Mouse (Mus musculus) heart, embryonic 11.5 days (tissue): ENCODE results near the gene Ctla4. TPM values are rescaled to one million over a fixed set of nuclear protein-coding genes. Genes with fewer than 3 reads are reported as not detected.

ENCODE experiments used
- ATAC-seq: fragments of 200-750 bp; cut with Nextera tagmentation; replicated peaks from 2 replicates; pipeline ENCODE4 v1.8.0; 2017; ENCODE audit warnings: moderate library complexity; ENCODE audit not compliant: insufficient number of reproducible peaks, low FRiP score, low TSS enrichment
- H3K27ac ChIP-seq: fragments of 300-500 bp; sonication (generic); 2 replicates; pipeline ENCODE4 v1.5.1; 2014; ENCODE audit warnings: mild to moderate bottlenecking, low read depth, low read length
- H3K27me3 ChIP-seq: fragments of 300-500 bp; sonication (generic); 2 replicates; pipeline ENCODE4 v1.6.1; 2014; ENCODE audit warnings: mild to moderate bottlenecking, low read length, mixed read lengths; ENCODE audit not compliant: control insufficient read depth, insufficient read depth
- H3K36me3 ChIP-seq: fragments of 300-500 bp; sonication (generic); 2 replicates; pipeline ENCODE4 v1.6.1; 2014; ENCODE audit warnings: mild to moderate bottlenecking, low read length, moderate library complexity, mixed read lengths; ENCODE audit not compliant: control insufficient read depth, insufficient read depth
- H3K4me1 ChIP-seq: fragments of 300-500 bp; sonication (generic); 2 replicates; pipeline ENCODE4 v1.6.1; 2014; ENCODE audit warnings: low read length; ENCODE audit not compliant: control insufficient read depth, insufficient read depth
- H3K4me2 ChIP-seq: fragments of 300-500 bp; sonication (generic); 2 replicates; pipeline ENCODE4 v1.6.1; 2014; ENCODE audit warnings: mild to moderate bottlenecking, moderate library complexity
- H3K4me3 ChIP-seq: fragments of 300-500 bp; sonication (generic); 2 replicates; pipeline ENCODE4 v1.5.1; 2014; ENCODE audit warnings: low read depth, low read length
- H3K9ac ChIP-seq: fragments of 300-500 bp; sonication (generic); 2 replicates; pipeline ENCODE4 v1.6.1; 2014; ENCODE audit warnings: mild to moderate bottlenecking, low read depth, low read length, moderate library complexity
- H3K9me3 ChIP-seq: fragments of 300-500 bp; sonication (generic); replicated peaks from 2 replicates; pipeline ENCODE4 v1.6.1; 2016; ENCODE audit warnings: low read length; ENCODE audit not compliant: control insufficient read depth
- WGBS: fragments of 180-500 bp; shearing (Covaris S2); extraction: QIAGEN DNeasy Blood & Tissue Kit; methylation state at CpG from one replicate; pipeline ENCODE4 v1.1.7; 2014; ENCODE audit not compliant: insufficient replicate concordance; 5-methylcytosine and 5-hydroxymethylcytosine counted together
- polyA plus RNA-seq: library from polyadenylated mRNA; unstranded; fragments of >200 nt; fragmentation: Nextera tagmentation; extraction: Ambion mirVana; gene quantifications from 2 replicates; pipeline ENCODE4 v1.2.1, GENCODE M21; 2014

The Ctla4 gene
- 0.09 TPM in 1 of 2 replicates, not detected in the other for polyA plus RNA-seq

DNA sequence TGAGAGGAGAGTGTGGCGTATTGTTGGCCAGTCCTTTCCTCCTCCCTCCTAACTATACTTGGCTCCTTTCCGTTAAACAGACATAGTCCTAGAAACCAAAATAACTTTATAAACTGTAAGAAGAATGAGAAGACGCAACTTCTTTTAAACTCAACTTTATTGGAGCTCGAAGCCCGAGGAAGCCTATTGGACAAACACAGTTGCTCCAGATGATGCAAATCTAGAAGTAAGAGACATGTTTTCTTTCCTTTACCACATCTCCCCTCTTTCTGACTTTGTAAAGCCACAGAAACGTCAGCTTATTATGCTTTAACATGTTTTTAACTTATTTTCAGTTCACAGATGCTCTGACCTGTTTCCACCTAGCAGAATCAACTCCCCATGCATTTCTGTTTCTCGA, at the start of gene Ctla4:
Gene Ctla4 (plus strand): TSS at position 20 of the 400 bp plus-strand sequence.
- WGBS, result 81% methylated on average over 7 of the region's 7 CpGs
- H3K4me2 ChIP-seq, result no peak within 1 kb of the TSS

DNA sequence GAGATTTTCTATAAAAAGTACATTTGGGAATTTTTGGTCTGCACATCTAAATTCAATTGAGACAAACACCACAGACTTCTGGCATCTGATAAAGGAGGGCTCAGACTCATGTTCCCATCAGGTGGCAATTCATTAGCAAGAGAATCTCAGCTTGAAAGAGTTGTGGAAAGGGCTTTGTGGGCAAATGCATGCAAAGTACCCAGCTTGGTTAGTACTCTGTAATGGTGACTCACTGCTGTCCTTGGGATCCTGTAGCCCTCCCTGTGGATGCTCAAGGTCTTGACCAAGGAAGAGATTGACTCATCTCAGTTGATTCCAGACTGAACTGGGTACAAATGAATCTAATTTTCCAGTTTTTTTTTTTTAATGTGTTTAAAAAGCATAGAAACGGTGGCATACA, 47.6 kb upstream of the Ctla4 start:
- H3K4me3 ChIP-seq, result no peak overlapping the region
- no peaks in the 10 kb centered on the region for H3K9me3 ChIP-seq
- no peaks in the 10 kb centered on the region for H3K36me3 ChIP-seq
- no peaks in the 10 kb centered on the region for H3K4me1 ChIP-seq
- WGBS, result 76% methylated on average over 1 of the region's 1 CpGs
- no peak for ATAC-seq
- H3K4me2 ChIP-seq, result no peak overlapping the region
- H3K9ac ChIP-seq, result no peak overlapping the region
- no peaks in the 10 kb centered on the region for H3K27me3 ChIP-seq
- no peak overlapping the region for H3K27ac ChIP-seq

More for the DNA sequence above, at the start of gene Ctla4:
- ATAC-seq, result no peak
- Histone ChIP-seq H3K9me3 (no peaks in the 10 kb centered on the region), H3K27ac (no peak within 1 kb of the TSS), H3K9ac (no peak within 1 kb of the TSS), H3K27me3 (no peaks in the 10 kb centered on the region), H3K4me3 (no peak within 1 kb of the TSS), H3K36me3 (no peaks in the 10 kb centered on the region), H3K4me1 (no peaks in the 10 kb centered on the region)

DNA sequence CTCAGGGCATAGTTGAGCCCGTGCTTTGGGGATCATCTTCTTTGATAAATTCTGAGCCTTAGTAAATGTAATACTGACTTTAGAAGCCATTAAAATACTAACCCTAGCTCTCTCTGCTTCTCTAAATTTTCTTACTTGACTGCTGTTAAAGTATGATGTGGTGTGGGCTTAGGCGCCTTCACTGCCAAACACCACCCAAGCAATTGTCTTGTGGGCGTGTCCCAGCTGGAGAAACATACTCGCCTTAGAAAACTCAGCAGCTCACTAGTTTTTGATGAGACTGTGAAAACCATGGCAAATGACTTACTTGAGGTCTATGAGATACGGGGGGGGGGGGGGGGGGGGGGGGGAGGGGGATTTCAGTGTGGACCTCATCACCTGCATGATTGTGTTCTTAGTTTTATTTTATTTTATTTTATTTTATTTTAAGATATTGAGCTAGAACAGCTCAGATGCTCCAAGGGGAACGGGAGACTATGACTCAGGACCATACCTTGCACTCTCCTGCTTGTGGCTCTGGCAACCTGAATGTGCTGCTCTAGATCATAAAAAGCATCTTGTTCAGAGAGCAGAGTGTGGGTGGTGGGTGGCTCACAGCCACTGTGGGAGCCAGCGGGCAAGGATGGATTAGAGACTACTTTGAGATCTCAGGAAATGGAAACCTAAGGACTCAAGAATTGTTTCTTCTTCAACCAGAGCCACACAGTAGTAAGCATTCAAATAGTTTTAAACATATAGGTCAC, 41.3 kb upstream of the Ctla4 start:
- H3K4me1 ChIP-seq, result no peaks in the 10 kb centered on the region
- H3K4me3 ChIP-seq, result no peak overlapping the region
- H3K9ac ChIP-seq, result no peak overlapping the region
- H3K9me3 ChIP-seq, result no peaks in the 10 kb centered on the region
- ATAC-seq, result no peak
- no peaks in the 10 kb centered on the region for H3K36me3 ChIP-seq
- H3K4me2 ChIP-seq, result no peak overlapping the region
- H3K27me3 ChIP-seq, result no peaks in the 10 kb centered on the region
- WGBS, result 84% methylated on average over 7 of the region's 7 CpGs
- H3K27ac ChIP-seq, result no peak overlapping the region

DNA sequence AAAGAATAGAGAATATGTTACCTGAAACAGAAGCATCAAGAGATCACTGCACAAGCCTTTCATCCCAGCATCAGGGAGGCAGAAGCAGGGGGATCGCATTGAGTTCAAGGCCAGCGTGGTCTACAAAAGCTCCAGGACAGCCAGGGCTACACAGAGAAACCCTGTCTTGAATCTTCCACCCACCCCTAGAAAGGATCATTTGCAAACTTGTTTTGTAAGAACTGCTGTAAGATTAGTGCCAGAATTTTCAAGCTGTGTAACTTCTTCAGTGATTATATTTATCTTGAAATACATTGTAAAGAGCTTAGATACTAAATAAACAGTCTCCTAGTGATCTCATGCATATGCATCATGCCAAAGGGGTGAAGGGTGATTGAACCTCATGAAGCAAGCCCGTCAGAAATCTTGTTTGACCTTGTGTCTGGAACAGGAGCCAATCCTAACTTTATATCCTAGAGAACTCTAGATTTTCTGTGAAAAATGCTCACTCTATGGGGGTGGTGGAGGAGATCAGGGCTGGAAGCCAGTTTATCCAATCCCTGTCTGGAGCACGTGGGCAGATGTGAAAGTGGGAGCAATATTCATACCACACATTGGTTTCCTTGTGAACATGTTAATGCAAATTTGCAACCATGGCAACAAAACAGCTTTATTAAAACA, 40.1 kb upstream of the Ctla4 start:
- WGBS, result 76% methylated on average over 4 of the region's 4 CpGs
- H3K4me3 ChIP-seq, result no peak overlapping the region
- H3K4me2 ChIP-seq, result no peak overlapping the region
- H3K9me3 ChIP-seq, result no peaks in the 10 kb centered on the region
- no peak overlapping the region for H3K27ac ChIP-seq
- no peaks in the 10 kb centered on the region for H3K36me3 ChIP-seq
- no peak overlapping the region for H3K9ac ChIP-seq
- no peaks in the 10 kb centered on the region for H3K27me3 ChIP-seq
- H3K4me1 ChIP-seq, result peaks cover 10% of the 10 kb centered on the region
- no peak for ATAC-seq

GRCm38 (mm10) chr1:60849112-60849511, 37.7 kb upstream of the Ctla4 start:
- WGBS, result 86% methylated on average over 2 of the region's 2 CpGs
- H3K4me2 ChIP-seq, result no peak overlapping the region
- no peak overlapping the region for H3K4me3 ChIP-seq
- ATAC-seq, result no peak
- H3K9me3 ChIP-seq, result no peaks in the 10 kb centered on the region
- peaks cover 18% of the 10 kb centered on the region for H3K4me1 ChIP-seq
- no peaks in the 10 kb centered on the region for H3K36me3 ChIP-seq
- H3K9ac ChIP-seq, result no peak overlapping the region
- no peak overlapping the region for H3K27ac ChIP-seq
- H3K27me3 ChIP-seq, result no peaks in the 10 kb centered on the region

GRCm38 (mm10) chr1:60849816-60850215, 37.0 kb upstream of the Ctla4 start:
- H3K9ac ChIP-seq, result no peak overlapping the region
- H3K27me3 ChIP-seq, result no peaks in the 10 kb centered on the region
- H3K9me3 ChIP-seq, result no peaks in the 10 kb centered on the region
- 89% methylated on average over 4 of the region's 4 CpGs for WGBS
- H3K4me2 ChIP-seq, result no peak overlapping the region
- H3K4me3 ChIP-seq, result no peak overlapping the region
- peaks cover 18% of the 10 kb centered on the region for H3K4me1 ChIP-seq
- H3K27ac ChIP-seq, result no peak overlapping the region
- H3K36me3 ChIP-seq, result no peaks in the 10 kb centered on the region
- ATAC-seq, result no peak

DNA sequence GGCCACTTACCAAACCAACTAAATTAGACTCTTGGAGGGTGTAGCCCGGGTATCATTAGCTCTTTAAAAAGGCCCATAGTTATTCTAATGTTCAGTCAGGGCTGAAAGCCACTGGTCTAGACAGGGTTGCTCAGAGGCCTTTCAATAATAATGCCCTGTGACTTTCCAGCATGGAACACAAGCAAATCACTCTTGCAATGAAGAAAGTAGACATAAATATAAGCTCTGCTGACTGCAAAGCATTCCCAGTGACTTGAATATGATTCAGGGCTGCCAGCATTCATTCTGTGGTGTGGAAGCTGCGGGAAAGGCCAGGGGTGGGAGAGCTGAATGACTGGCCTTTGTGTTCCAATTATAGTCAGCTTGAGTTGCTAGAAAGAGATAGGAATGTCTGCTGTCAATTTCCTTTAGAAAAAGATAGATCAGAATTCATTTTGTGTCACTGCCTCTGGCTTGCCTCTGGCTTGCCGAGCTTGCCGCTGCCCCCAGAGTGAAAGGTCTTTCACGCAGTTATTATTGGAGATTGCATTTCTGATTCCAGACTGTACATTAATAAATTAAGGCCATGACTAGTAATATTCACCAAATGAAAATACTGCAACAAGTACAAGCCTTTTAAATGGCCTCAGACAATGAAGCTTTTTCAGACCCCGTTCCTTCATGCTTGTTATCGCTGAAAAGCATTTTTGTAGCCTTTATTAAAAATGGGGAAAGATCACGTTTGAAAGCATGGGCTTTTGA, 35.6 kb upstream of the Ctla4 start:
- Histone ChIP-seq H3K36me3 (no peaks in the 10 kb centered on the region), H3K27me3 (no peaks in the 10 kb centered on the region), H3K4me3 (no peak overlapping the region), H3K4me2 (no peak overlapping the region), H3K9ac (no peak overlapping the region), H3K9me3 (no peaks in the 10 kb centered on the region), H3K4me1 (peaks cover 18% of the 10 kb centered on the region), H3K27ac (peak overlapping the region; percentile 18; the same call in 1 of the 2 replicates)
- no peak for ATAC-seq
- 58% methylated on average over 8 of the region's 8 CpGs for WGBS

DNA sequence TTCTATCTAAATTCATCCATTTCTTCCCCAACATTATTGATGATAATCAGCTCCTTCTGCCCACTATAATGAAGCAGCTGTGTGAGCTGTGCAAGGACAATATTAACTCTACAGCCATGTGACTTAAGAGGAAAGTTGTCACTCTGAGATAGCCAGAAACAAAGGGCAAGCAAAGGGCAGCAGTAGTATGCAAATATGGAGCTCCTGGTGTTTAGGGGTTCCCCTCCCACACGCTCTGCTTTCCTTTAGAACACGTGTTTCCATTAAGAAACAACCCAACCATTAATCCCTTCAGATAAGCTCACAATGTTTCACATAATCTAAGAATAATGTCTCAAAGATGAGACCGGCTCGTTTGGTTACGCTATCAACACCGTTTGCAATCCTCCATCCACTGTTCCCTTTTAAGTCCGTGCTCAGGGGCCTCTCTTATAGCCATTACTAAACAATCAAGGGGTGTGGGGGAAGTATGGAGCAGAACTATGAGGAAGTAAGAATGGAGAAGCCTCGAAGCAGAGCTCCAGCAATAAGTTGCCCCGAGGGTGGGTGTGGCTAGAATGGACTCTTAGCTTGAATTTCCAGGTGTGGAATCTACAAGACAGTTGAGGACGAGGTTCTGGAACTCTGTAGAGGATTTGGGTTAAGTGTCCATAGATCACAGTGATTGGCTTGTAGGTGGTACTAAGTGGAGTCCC, 34.6 kb upstream of the Ctla4 start:
- no peaks in the 10 kb centered on the region for H3K27me3 ChIP-seq
- H3K9ac ChIP-seq, result no peak overlapping the region
- ATAC-seq, result no peak
- H3K9me3 ChIP-seq, result no peaks in the 10 kb centered on the region
- WGBS, result 53% methylated on average over 10 of the region's 10 CpGs
- H3K4me2 ChIP-seq, result no peak overlapping the region
- H3K27ac ChIP-seq, result no peak overlapping the region
- no peaks in the 10 kb centered on the region for H3K36me3 ChIP-seq
- H3K4me1 ChIP-seq, result peaks cover 18% of the 10 kb centered on the region
- no peak overlapping the region for H3K4me3 ChIP-seq
